Mouse (Mus musculus) lung, postnatal 4 days (tissue): ENCODE results near the gene Slc25a20.

Source experiments
- DNase-seq, 2 experiments: peaks; one replicate each; pipeline ENCODE4 v3.0.0; 2021

Gene Slc25a20

GRCm38 (mm10) chr9:108687686-108688085, 25.8 kb downstream of the Slc25a20 start:
- DNase-seq = no peak

GRCm38 (mm10) chr9:108688451-108688850, 26.6 kb downstream of the Slc25a20 start:
- peak; percentile 66 to 75 for DNase-seq

GRCm38 (mm10) chr9:108689106-108689505, 27.2 kb downstream of the Slc25a20 start, which contains the start of gene Prkar2a:
Prkar2a (plus strand) TSS chr9:108689314.
- DNase-seq = no peak

GRCm38 (mm10) chr9:108689993-108690392, 28.1 kb downstream of the Slc25a20 start:
- DNase-seq = no peak

GRCm38 (mm10) chr9:108690914-108691313, 29.0 kb downstream of the Slc25a20 start:
- DNase-seq = no peak

- peak in 1 of 2 experiments; percentile 26 for DNase-seq
Measured at GRCm38 (mm10) chr9:108691371-108691770, 29.5 kb downstream of the Slc25a20 start.

GRCm38 (mm10) chr9:108691846-108692225, 29.9 kb downstream of the Slc25a20 start:
- peak; percentile 91 to 95 for DNase-seq

GRCm38 (mm10) chr9:108692226-108693041, 30.5 kb downstream of the Slc25a20 start:
- DNase-seq = peak; percentile 68 to 69

GRCm38 (mm10) chr9:108693946-108694345, 32.1 kb downstream of the Slc25a20 start:
- DNase-seq = no peak

- no peak for DNase-seq
Measured at GRCm38 (mm10) chr9:108694533-108694932, 32.6 kb downstream of the Slc25a20 start.

GRCm38 (mm10) chr9:108702476-108702875, 40.6 kb downstream of the Slc25a20 start:
- DNase-seq = no peak

GRCm38 (mm10) chr9:108703373-108704110, 41.7 kb downstream of the Slc25a20 start:
- no peak for DNase-seq

GRCm38 (mm10) chr9:108704591-108704990, 42.7 kb downstream of the Slc25a20 start:
- no peak for DNase-seq

- no peak for DNase-seq
Measured at GRCm38 (mm10) chr9:108707212-108707611, 45.3 kb downstream of the Slc25a20 start.

GRCm38 (mm10) chr9:108708833-108709232, 46.9 kb downstream of the Slc25a20 start:
- no peak for DNase-seq

- no peak for DNase-seq
Measured at GRCm38 (mm10) chr9:108710767-108711166, 48.9 kb downstream of the Slc25a20 start.

GRCm38 (mm10) chr9:108716199-108716598, 54.3 kb downstream of the Slc25a20 start:
- DNase-seq = no peak

- DNase-seq = no peak
Measured at GRCm38 (mm10) chr9:108723751-108724150, 61.9 kb downstream of the Slc25a20 start.

GRCm38 (mm10) chr9:108726116-108726515, 64.2 kb downstream of the Slc25a20 start:
- DNase-seq = no peak

GRCm38 (mm10) chr9:108729050-108729449, 67.2 kb downstream of the Slc25a20 start:
- no peak for DNase-seq

- no peak for DNase-seq
Measured at GRCm38 (mm10) chr9:108732462-108732861, 70.6 kb downstream of the Slc25a20 start.
